Mouse (Mus musculus) ES-E14 (cell line): ENCODE measurements around the gene Pip5kl1.

ENCODE experiments used
- MAFK ChIP-seq: IDR thresholded peaks from 2 replicates; pipeline ENCODE4 v1.6.1; 2014; ENCODE audit warnings: mild to moderate bottlenecking, low read depth, low read length, inconsistent platforms; ENCODE audit not compliant: insufficient read depth
- ZC3H11A ChIP-seq: IDR thresholded peaks from 2 replicates; pipeline ENCODE4 v1.6.1; 2012; ENCODE audit warnings: low read depth, mild to moderate bottlenecking, inconsistent platforms, low read length, borderline replicate concordance
- ZNF384 ChIP-seq: IDR thresholded peaks from 2 replicates; pipeline ENCODE4 v1.6.1; 2012; ENCODE audit warnings: low read depth, low read length, inconsistent platforms

DNA sequence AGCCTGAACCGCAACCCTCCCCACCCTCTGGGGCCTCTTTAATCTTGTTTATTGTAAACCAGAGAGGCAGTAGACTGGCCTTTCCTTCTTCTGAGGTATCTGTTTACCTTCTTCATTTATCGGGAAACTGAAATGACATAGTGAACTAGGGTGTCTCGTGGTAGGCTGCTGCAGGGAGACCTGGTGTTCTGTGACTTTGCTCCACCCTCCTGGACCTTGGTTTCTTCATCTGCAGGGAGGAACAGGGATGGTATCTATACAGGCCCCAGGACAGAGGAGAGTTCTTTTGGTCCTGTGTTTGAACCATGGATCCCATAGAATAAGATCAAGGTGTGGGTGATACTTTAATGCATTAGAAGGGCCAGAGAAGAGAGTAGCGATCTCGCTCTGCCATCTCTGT lies 23.4 kb upstream of the Pip5kl1 start:
- no peak for TF ChIP-seq ZC3H11A
- TF ChIP-seq MAFK: no peak
- no peak for TF ChIP-seq ZNF384
